Mouse (Mus musculus) MEL (cell line): ENCODE data around the gene Gnai3. TPM values are rescaled to one million over a fixed set of nuclear protein-coding genes. Genes with fewer than 3 reads are reported as not detected.

ENCODE experiments used
- DNase-seq: peaks from one replicate; pipeline ENCODE4 v3.0.0; 2011; ENCODE audit warnings: low read depth, low spot score
- H3K27ac ChIP-seq: 2 replicates; pipeline ENCODE4 v1.5.1; 2012; ENCODE audit warnings: low read depth, mild to moderate bottlenecking, control low read depth, low read length, moderate library complexity; ENCODE audit not compliant: control insufficient read depth
- H3K27me3 ChIP-seq, 2 experiments: fragments of 150-350 bp in 1 of 2; sonication (generic) in 1 of 2; 2 replicates each; pipeline ENCODE4 v1.6.1; 2012; ENCODE audit warnings: low read length in 2 of 2, mild to moderate bottlenecking in 2 of 2, improper control_type of control experiment in 1 of 2, moderate library complexity in 1 of 2; ENCODE audit not compliant: insufficient read depth in 2 of 2, control insufficient read depth in 1 of 2
- H3K36me3 ChIP-seq, 2 experiments: 2 replicates each; pipeline ENCODE4 v1.6.1; 2012 to 2014; ENCODE audit warnings: low read length in 2 of 2, improper control_type of control experiment in 1 of 2, inconsistent platforms in 1 of 2, mild to moderate bottlenecking in 1 of 2; ENCODE audit not compliant: insufficient read depth in 2 of 2, control insufficient read depth in 1 of 2
- H3K4me1 ChIP-seq, 2 experiments: fragments of 150-350 bp in 1 of 2; sonication (generic) in 1 of 2; 2 replicates each; pipeline ENCODE4 v1.6.1; 2012; ENCODE audit warnings: low read length in 2 of 2, improper control_type of control experiment in 1 of 2, mild to moderate bottlenecking in 1 of 2; ENCODE audit not compliant: insufficient read depth in 2 of 2, control insufficient read depth in 1 of 2
- H3K4me3 ChIP-seq, 2 experiments: fragments of 150-350 bp in 1 of 2; sonication (generic) in 1 of 2; 2 replicates each; pipeline ENCODE4 v1.5.1; 2012; ENCODE audit warnings: low read depth in 2 of 2, low read length in 2 of 2, mild to moderate bottlenecking in 2 of 2, moderate library complexity in 2 of 2, control low read depth in 1 of 2, improper control_type of control experiment in 1 of 2; ENCODE audit not compliant: control insufficient read depth in 1 of 2, insufficient read depth in 1 of 2
- H3K79me2 ChIP-seq: 2 replicates; pipeline ENCODE4 v1.6.1; 2012; ENCODE audit warnings: mild to moderate bottlenecking, low read length, moderate library complexity; ENCODE audit not compliant: control insufficient read depth, poor library complexity, insufficient read depth
- H3K9ac ChIP-seq: 2 replicates; pipeline ENCODE4 v1.6.1; 2012; ENCODE audit warnings: low read depth, mild to moderate bottlenecking, control low read depth, low read length, moderate library complexity; ENCODE audit not compliant: control insufficient read depth, poor library complexity, severe bottlenecking
- H3K9me3 ChIP-seq: fragments of 150-350 bp; sonication (generic); replicated peaks from 2 replicates; pipeline ENCODE4 v1.6.1; 2012; ENCODE audit warnings: mild to moderate bottlenecking, low read length, improper control_type of control experiment, moderate library complexity; ENCODE audit not compliant: insufficient read depth
- BHLHE40 ChIP-seq: IDR thresholded peaks from 2 replicates; pipeline ENCODE4 v1.6.1; 2012; ENCODE audit warnings: low read depth, mild to moderate bottlenecking, inconsistent platforms, low read length, improper control_type of control experiment, borderline replicate concordance
- CHD2 ChIP-seq: IDR thresholded peaks from 2 replicates; pipeline ENCODE4 v1.6.1; 2011; ENCODE audit warnings: low read length, improper control_type of control experiment
- CTCF ChIP-seq, 3 experiments: IDR thresholded peaks in 2 of 3; conservative IDR thresholded peaks in 1 of 3; 2 replicates each; pipeline ENCODE4 v1.5.1; 2011 to 2012; ENCODE audit warnings: low read length in 3 of 3, low read depth in 2 of 3, mild to moderate bottlenecking in 2 of 3, improper control_type of control experiment in 1 of 3, inconsistent platforms in 1 of 3, mixed read lengths in 1 of 3, moderate library complexity in 1 of 3; ENCODE audit not compliant: control insufficient read depth in 1 of 3, insufficient read depth in 1 of 3, poor library complexity in 1 of 3, severe bottlenecking in 1 of 3
- E2F4 ChIP-seq: IDR thresholded peaks from 2 replicates; pipeline ENCODE4 v1.6.1; 2011; ENCODE audit warnings: low read depth, low read length, improper control_type of control experiment, borderline replicate concordance
- ELF1 ChIP-seq: IDR thresholded peaks from 2 replicates; pipeline ENCODE4 v1.6.1; 2014; ENCODE audit warnings: low read depth, mild to moderate bottlenecking, inconsistent platforms, low read length, improper control_type of control experiment, moderate library complexity
- EP300 ChIP-seq, 2 experiments: IDR thresholded peaks; 2 replicates each; pipeline ENCODE4 v1.6.1; 2011; ENCODE audit warnings: improper control_type of control experiment in 2 of 2, low read length in 2 of 2, low read depth in 1 of 2, mild to moderate bottlenecking in 1 of 2
- MAZ ChIP-seq: IDR thresholded peaks from 2 replicates; pipeline ENCODE4 v1.6.1; 2012; ENCODE audit warnings: low read depth, mild to moderate bottlenecking, inconsistent platforms, low read length, improper control_type of control experiment
- MEF2A ChIP-seq: IDR thresholded peaks from 2 replicates; pipeline ENCODE4 v1.6.1; 2014; ENCODE audit warnings: low read depth, mild to moderate bottlenecking, inconsistent platforms, low read length, improper control_type of control experiment; ENCODE audit not compliant: poor library complexity, insufficient replicate concordance, severe bottlenecking; ENCODE audit errors: extremely low read depth
- MXI1 ChIP-seq: IDR thresholded peaks from 2 replicates; pipeline ENCODE4 v1.6.1; 2011; ENCODE audit warnings: mild to moderate bottlenecking, low read depth, low read length, improper control_type of control experiment
- MYC ChIP-seq: IDR thresholded peaks from 2 replicates; pipeline ENCODE4 v1.6.1; 2011; ENCODE audit warnings: low read depth, mild to moderate bottlenecking, low read length, improper control_type of control experiment, moderate library complexity
- NELFE ChIP-seq: IDR thresholded peaks from 2 replicates; pipeline ENCODE4 v1.6.1; 2011; ENCODE audit warnings: low read depth, low read length, improper control_type of control experiment
- NRF1 ChIP-seq: IDR thresholded peaks from 2 replicates; pipeline ENCODE4 v1.6.1; 2014; ENCODE audit warnings: low read depth, mild to moderate bottlenecking, inconsistent platforms, low read length, improper control_type of control experiment, moderate library complexity; ENCODE audit not compliant: poor library complexity, insufficient read depth, severe bottlenecking
- POLR2A ChIP-seq, 2 experiments: IDR thresholded peaks; 2 replicates each; pipeline ENCODE4 v1.6.1; 2011 to 2012; ENCODE audit warnings: low read length in 2 of 2, mild to moderate bottlenecking in 2 of 2, control low read depth in 1 of 2, improper control_type of control experiment in 1 of 2, low read depth in 1 of 2, moderate library complexity in 1 of 2; ENCODE audit not compliant: control insufficient read depth in 1 of 2, insufficient read depth in 1 of 2, poor library complexity in 1 of 2
- POLR2AphosphoS2 ChIP-seq: IDR thresholded peaks from 2 replicates; pipeline ENCODE4 v1.6.1; 2011; ENCODE audit warnings: low read length, improper control_type of control experiment
- POLR2AphosphoS5 ChIP-seq: IDR thresholded peaks from 2 replicates; pipeline ENCODE4 v1.6.1; 2012; ENCODE audit warnings: low read depth, borderline replicate concordance, mild to moderate bottlenecking, inconsistent platforms, low read length, moderate library complexity, mixed read lengths
- RAD21 ChIP-seq: IDR thresholded peaks from 2 replicates; pipeline ENCODE4 v1.6.1; 2011; ENCODE audit warnings: mild to moderate bottlenecking, low read depth, low read length, improper control_type of control experiment
- TBP ChIP-seq: IDR thresholded peaks from 2 replicates; pipeline ENCODE4 v1.8.0; 2011; ENCODE audit warnings: low read depth, low read length, improper control_type of control experiment
- UBTF ChIP-seq: IDR thresholded peaks from 2 replicates; pipeline ENCODE4 v1.6.1; 2012; ENCODE audit warnings: low read depth, mild to moderate bottlenecking, inconsistent platforms, low read length, improper control_type of control experiment, moderate library complexity, borderline replicate concordance; ENCODE audit not compliant: insufficient read depth
- USF1 ChIP-seq: IDR thresholded peaks from 2 replicates; pipeline ENCODE4 v1.6.1; 2014; ENCODE audit warnings: low read depth, mild to moderate bottlenecking, inconsistent platforms, low read length, improper control_type of control experiment, moderate library complexity
- USF2 ChIP-seq, 2 experiments: IDR thresholded peaks; 2 replicates each; pipeline ENCODE4 v1.6.1; 2011 to 2012; ENCODE audit warnings: improper control_type of control experiment in 2 of 2, low read length in 2 of 2, borderline replicate concordance in 1 of 2, inconsistent platforms in 1 of 2, low read depth in 1 of 2, mild to moderate bottlenecking in 1 of 2; ENCODE audit not compliant: insufficient read depth in 1 of 2
- ZMIZ1 ChIP-seq: IDR thresholded peaks from 2 replicates; pipeline ENCODE4 v1.6.1; 2012; ENCODE audit warnings: low read depth, mild to moderate bottlenecking, inconsistent platforms, low read length, improper control_type of control experiment, moderate library complexity
- ZNF384 ChIP-seq: IDR thresholded peaks from 2 replicates; pipeline ENCODE4 v1.6.1; 2012; ENCODE audit warnings: low read depth, mild to moderate bottlenecking, inconsistent platforms, low read length, improper control_type of control experiment
- polyA plus RNA-seq, 2 experiments: library from polyadenylated mRNA; stranded (reverse) in 1 of 2; unstranded in 1 of 2; fragments of >175 nt in 1 of 2; fragments of >200 nt in 1 of 2; gene quantifications; 2 replicates each; pipeline versions ENCODE4 v1.2.1 to v1.2.4; 2012; ENCODE audit warnings: low replicate concordance in 2 of 2, low read depth in 1 of 2; ENCODE audit not compliant: insufficient read length in 2 of 2, insufficient read depth in 1 of 2, missing spikeins in 1 of 2
- total RNA-seq: library from RNA; depleted of rRNA; stranded (reverse); fragments of 300-350 nt; gene quantifications from 2 replicates; pipeline ENCODE4 v1.2.3, GENCODE M21; 2012

Gnai3 gene
- total and polyA plus RNA-seq, 3 experiments, result 74.2 to 96.4 (median 92.1) TPM

GRCm38 (mm10) chr3:108185460-108186097 is 39.6 kb upstream of the Gnai3 start:
- Histone ChIP-seq H3K9me3 (no peaks in the 10 kb centered on the region), H3K79me2 (peaks cover 3% of the 10 kb centered on the region; the same call in 1 of the 2 replicates), H3K9ac (peak overlapping the region; percentile 79), H3K27ac (no peak overlapping the region), H3K36me3 (no peaks in the 10 kb centered on the region; a peak in 1 of 4 replicates), H3K4me1 (peaks cover 0 to 11% of the 10 kb centered on the region in 2 experiments; a peak in 2 of 4 replicates), H3K4me3 (peak overlapping the region; percentile 35 to 80), H3K27me3 (peaks cover 5 to 9% of the 10 kb centered on the region in 2 experiments)
- peak; percentile 53 for DNase-seq
- TF ChIP-seq POLR2A (IDR thresholded peaks at IDR 0.05; ENCODE audit: control insufficient read depth in 1 of 2, insufficient read depth in 1 of 2, low read depth in 1 of 2, low read length in 2 of 2, poor library complexity in 1 of 2), result no peak
- no peak for TF ChIP-seq NELFE
- peak; percentile 90; the same call in 1 of the 2 replicates for TF ChIP-seq E2F4
- no peak; the same call in 1 of the 2 replicates for TF ChIP-seq MXI1
- TF ChIP-seq ELF1, result peak; percentile 50; the same call in 1 of the 2 replicates
- no peak for TF ChIP-seq TBP
- TF ChIP-seq POLR2AphosphoS5, result no peak
- no peak for TF ChIP-seq USF1
- no peak for TF ChIP-seq ZMIZ1
- TF ChIP-seq MAZ, result no peak
- peak; percentile 95 for TF ChIP-seq ZNF384
- TF ChIP-seq BHLHE40, result peak; percentile 88
- TF ChIP-seq CTCF (IDR thresholded peaks at IDR 0.05 in 2 of 3, conservative IDR thresholded peaks at IDR 0.05 in 1 of 3; ENCODE audit: control insufficient read depth in 1 of 3, insufficient read depth in 1 of 3, low read depth in 2 of 3, low read length in 3 of 3, poor library complexity in 1 of 3, severe bottlenecking in 1 of 3), result no peak
- no peak for TF ChIP-seq CHD2
- no peak for TF ChIP-seq USF2 (IDR thresholded peaks at IDR 0.05; ENCODE audit: borderline replicate concordance in 1 of 2, insufficient read depth in 1 of 2, low read depth in 1 of 2, low read length in 2 of 2)
- no peak for TF ChIP-seq POLR2AphosphoS2
- TF ChIP-seq EP300 (IDR thresholded peaks at IDR 0.05; ENCODE audit: low read depth in 1 of 2, low read length in 2 of 2), result no peak
- no peak for TF ChIP-seq MEF2A
- TF ChIP-seq RAD21, result no peak
- no peak for TF ChIP-seq UBTF
- no peak for TF ChIP-seq NRF1
- TF ChIP-seq MYC, result no peak
